In genomic region chr2:132815608-132816314, GRCm38 (mm10) we compare ENCODE assay signal across 8 mouse cellular contexts. TPM values are rescaled to one million over a fixed set of nuclear protein-coding genes. Genes with fewer than 3 reads are reported as not detected.
DNase-seq lines count a peak whose midpoint lies in the region; ATAC-seq lines count a peak whose summit lies in the region.

Trmt6 (minus strand) TSS chr2:132816055.
Mcm8 (plus strand) TSS chr2:132816141.

- peak within 1 kb of the TSS; percentile 87 for H3K4me2 ChIP-seq in hindbrain, embryonic 12.5 days (replicated peaks)

- peak; percentile 98 for DNase-seq in NIH3T3 (ENCODE audit: low read depth)
- peak; percentile 95 to 97 for DNase-seq in cerebellum, postnatal 10 days
- DNase-seq in frontal cortex, postnatal 10 days (ENCODE audit: low spot score in 2 of 2): peak; percentile 84 to 88
- peak; percentile 80 to 92 for DNase-seq in layer of hippocampus, postnatal 14 days (ENCODE audit: low spot score in 2 of 2)
- peak; percentile 91 for DNase-seq in lung, postnatal 14 days
- peak; percentile 91 for DNase-seq in retina, adult 2 months (ENCODE audit: low read depth, low spot score)
- DNase-seq in thymus, postnatal 36 days: peak; percentile 87 to 91

- 0 out of 2 replicates have a peak within 1 kb of the TSS, but pooled peaks have one; percentile 44 for H3K27ac ChIP-seq in hindbrain, embryonic 12.5 days

- H3K4me3 ChIP-seq in hindbrain, embryonic 12.5 days: peak within 1 kb of the TSS; percentile 86

- H3K36me3 ChIP-seq in hindbrain, embryonic 12.5 days: peaks cover 20% of the 10 kb centered on the region

- no peaks in the 10 kb centered on the region for H3K9me3 ChIP-seq in hindbrain, embryonic 12.5 days (replicated peaks)

- H3K9ac ChIP-seq in hindbrain, embryonic 12.5 days: peak within 1 kb of the TSS; percentile 78

- under 1% methylated on average over 59 of the region's 59 CpGs for WGBS in hindbrain, embryonic 12.5 days

- no peaks in the 10 kb centered on the region for H3K27me3 ChIP-seq in hindbrain, embryonic 12.5 days

- peaks cover 19% of the 10 kb centered on the region for H3K4me1 ChIP-seq in hindbrain, embryonic 12.5 days

- ATAC-seq in hindbrain, embryonic 12.5 days (ENCODE audit: low FRiP score): peak; percentile 100

RNA-seq across cellular contexts. Expression of gene Trmt6, which starts in this region (rescaled TPM):
- polyA plus RNA-seq in hindbrain, embryonic 12.5 days (2016; fragmentation: Nextera tagmentation; extraction: Ambion mirVana): 30.7 and 31.9 TPM in 2 replicates
- total RNA-seq in layer of hippocampus, postnatal 14 days (2021): 10 to 100 TPM; 23.1 to 27.7 TPM

RNA-seq across cellular contexts. Expression of gene Mcm8, which starts in this region (rescaled TPM):
- 13.1 and 14.3 TPM in 2 replicates for polyA plus RNA-seq in hindbrain, embryonic 12.5 days (2016; fragmentation: Nextera tagmentation; extraction: Ambion mirVana)
- total RNA-seq in layer of hippocampus, postnatal 14 days (2021): 1 to 10 TPM; 3.8 to 4.8 TPM

Comparison
In these comparisons a context has a peak if more than half of its experiments do, and no peak if none do; other contexts are left out.
1. Peak in every context shown above with its lines: DNase-seq, ATAC-seq, H3K4me3 ChIP-seq and H3K27ac ChIP-seq.